Mouse (Mus musculus) embryonic facial prominence, embryonic 11.5 days (tissue): Measurements from ENCODE around the gene Mbnl2. TPM values are rescaled to one million over a fixed set of nuclear protein-coding genes. Genes with fewer than 3 reads are reported as not detected.

Experiments
- ATAC-seq: fragments of 200-750 bp; cut with Nextera tagmentation; replicated peaks from 2 replicates; pipeline ENCODE4 v1.8.0; 2017; ENCODE audit warnings: low read depth; ENCODE audit not compliant: insufficient number of reproducible peaks, low FRiP score, low TSS enrichment
- DNase-seq: peaks from one replicate; pipeline ENCODE4 v3.0.0-alpha.2; 2015; ENCODE audit warnings: low spot score
- H3K27ac ChIP-seq: fragments of 300-500 bp; sonication (generic); replicated peaks from 2 replicates; pipeline ENCODE4 v1.5.1; 2014; ENCODE audit warnings: mild to moderate bottlenecking, low read depth, low read length, control low read depth
- H3K27me3 ChIP-seq: fragments of 300-500 bp; sonication (generic); 2 replicates; pipeline ENCODE4 v1.6.1; 2014; ENCODE audit warnings: mild to moderate bottlenecking, low read length, moderate library complexity, mixed read lengths; ENCODE audit not compliant: control insufficient read depth, insufficient read depth
- H3K36me3 ChIP-seq: fragments of 300-500 bp; sonication (generic); replicated peaks from 2 replicates; pipeline ENCODE4 v1.6.1; 2014; ENCODE audit warnings: low read depth, mild to moderate bottlenecking, low read length, moderate library complexity, mixed read lengths; ENCODE audit not compliant: control insufficient read depth, insufficient read depth
- H3K4me1 ChIP-seq: fragments of 300-500 bp; sonication (generic); 2 replicates; pipeline ENCODE4 v1.6.1; 2014; ENCODE audit warnings: low read length, mixed read lengths; ENCODE audit not compliant: control insufficient read depth, insufficient read depth
- H3K4me2 ChIP-seq: fragments of 300-500 bp; sonication (generic); 2 replicates; pipeline ENCODE4 v1.6.1; 2014; ENCODE audit warnings: low read depth, mild to moderate bottlenecking, control low read depth, low read length, moderate library complexity
- H3K4me3 ChIP-seq: fragments of 300-500 bp; sonication (generic); 2 replicates; pipeline ENCODE4 v1.5.1; 2014; ENCODE audit warnings: low read depth, low read length, control low read depth
- H3K9ac ChIP-seq: fragments of 300-500 bp; sonication (generic); replicated peaks from 2 replicates; pipeline ENCODE4 v1.6.1; 2014; ENCODE audit warnings: mild to moderate bottlenecking, control low read depth, low read length
- H3K9me3 ChIP-seq: fragments of 300-500 bp; sonication (generic); replicated peaks from 2 replicates; pipeline ENCODE4 v1.6.1; 2016; ENCODE audit warnings: mild to moderate bottlenecking, low read length, inconsistent platforms, mixed read lengths; ENCODE audit not compliant: control insufficient read depth
- whole genome bisulfite sequencing: fragments of 180-500 bp; shearing (Covaris S2); extraction: QIAGEN DNeasy Blood & Tissue Kit; methylation state at CpG from one replicate; pipeline ENCODE4 v1.1.7; 2014; 5-methylcytosine and 5-hydroxymethylcytosine counted together
- polyA plus RNA-seq: library from polyadenylated mRNA; unstranded; fragments of >200 nt; fragmentation: Nextera tagmentation; extraction: Ambion mirVana; gene quantifications from 2 replicates; pipeline ENCODE4 v1.2.1, GENCODE M21; 2014

Gene Mbnl2
- polyA plus RNA-seq, 1 experiment from 2014 or later: 76.0 TPM

GRCm38 (mm10) chr14:120391701-120392100 lies 116.2 kb downstream of the Mbnl2 start:
- Histone ChIP-seq H3K9me3 (no peaks in the 10 kb centered on the region), H3K27me3 (no peaks in the 10 kb centered on the region), H3K4me1 (peaks cover 5% of the 10 kb centered on the region; the same call in 1 of the 2 replicates), H3K27ac (no peak overlapping the region), H3K4me2 (no peak overlapping the region), H3K9ac (no peak overlapping the region), H3K4me3 (no peak overlapping the region), H3K36me3 (peaks cover 8% of the 10 kb centered on the region)
- no peak for ATAC-seq
- WGBS: 91% methylated on average over 10 of the region's 10 CpGs
- DNase-seq: no peak

- Histone ChIP-seq H3K9me3 (no peaks in the 10 kb centered on the region), H3K27ac (no peak overlapping the region), H3K36me3 (peaks cover 8% of the 10 kb centered on the region), H3K27me3 (no peaks in the 10 kb centered on the region), H3K4me3 (no peak overlapping the region), H3K4me1 (peaks cover 5% of the 10 kb centered on the region; the same call in 1 of the 2 replicates), H3K4me2 (no peak overlapping the region), H3K9ac (no peak overlapping the region)
- 92% methylated on average over 9 of the region's 9 CpGs for WGBS
- no peak for ATAC-seq
- DNase-seq: no peak
These were observed 117.0 kb downstream of the Mbnl2 start for GRCm38 (mm10) chr14:120392441-120392840.

- Histone ChIP-seq H3K27ac (no peak overlapping the region), H3K4me2 (no peak overlapping the region), H3K27me3 (no peaks in the 10 kb centered on the region), H3K36me3 (peaks cover 8% of the 10 kb centered on the region), H3K4me1 (peaks cover 5% of the 10 kb centered on the region; the same call in 1 of the 2 replicates), H3K4me3 (no peak overlapping the region), H3K9ac (no peak overlapping the region), H3K9me3 (no peaks in the 10 kb centered on the region)
- ATAC-seq (no peak), DNase-seq (no peak)
- WGBS: 88% methylated on average over 8 of the region's 8 CpGs
These were observed 118.0 kb downstream of the Mbnl2 start for GRCm38 (mm10) chr14:120393441-120393840.

- H3K4me3 ChIP-seq: no peak overlapping the region
- no peak overlapping the region for H3K4me2 ChIP-seq
- no peaks in the 10 kb centered on the region for H3K9me3 ChIP-seq
- 0 out of 2 replicates have a peak, but pooled peaks cover 1% of the 10 kb centered on the region for H3K4me1 ChIP-seq
- H3K9ac ChIP-seq: no peak overlapping the region
- no peak for DNase-seq
- 89% methylated on average over 3 of the region's 3 CpGs for WGBS
- no peak for ATAC-seq
- H3K36me3 ChIP-seq: peaks cover 8% of the 10 kb centered on the region
- no peaks in the 10 kb centered on the region for H3K27me3 ChIP-seq
- no peak overlapping the region for H3K27ac ChIP-seq
These were observed 118.7 kb downstream of the Mbnl2 start for GRCm38 (mm10) chr14:120394216-120394615.

GRCm38 (mm10) chr14:120394827-120395226 lies 119.4 kb downstream of the Mbnl2 start:
- Histone ChIP-seq H3K27me3 (no peaks in the 10 kb centered on the region), H3K36me3 (peaks cover 7% of the 10 kb centered on the region), H3K9ac (no peak overlapping the region), H3K4me3 (no peak overlapping the region), H3K27ac (no peak overlapping the region), H3K9me3 (no peaks in the 10 kb centered on the region), H3K4me1 (no peaks in the 10 kb centered on the region), H3K4me2 (no peak overlapping the region)
- no peak for DNase-seq
- ATAC-seq: no peak
- 88% methylated on average over 3 of the region's 3 CpGs for WGBS

GRCm38 (mm10) chr14:120395501-120395900 lies 120.0 kb downstream of the Mbnl2 start:
- WGBS: 77% methylated on average over 9 of the region's 9 CpGs
- H3K27ac ChIP-seq: no peak overlapping the region
- no peak overlapping the region for H3K4me2 ChIP-seq
- H3K27me3 ChIP-seq: no peaks in the 10 kb centered on the region
- no peaks in the 10 kb centered on the region for H3K9me3 ChIP-seq
- no peaks in the 10 kb centered on the region for H3K4me1 ChIP-seq
- ATAC-seq (no peak), DNase-seq (no peak)
- no peak overlapping the region for H3K9ac ChIP-seq
- H3K36me3 ChIP-seq: peaks cover under 1% of the 10 kb centered on the region
- no peak overlapping the region for H3K4me3 ChIP-seq

- H3K9ac ChIP-seq: no peak overlapping the region
- no peak overlapping the region for H3K27ac ChIP-seq
- DNase-seq (peak; percentile 86), ATAC-seq (peak; percentile 85)
- H3K4me3 ChIP-seq: no peak overlapping the region
- H3K4me1 ChIP-seq: no peaks in the 10 kb centered on the region
- no peaks in the 10 kb centered on the region for H3K27me3 ChIP-seq
- no peaks in the 10 kb centered on the region; the same call in 1 of the 2 replicates for H3K36me3 ChIP-seq
- H3K9me3 ChIP-seq: no peaks in the 10 kb centered on the region
- WGBS: 45% methylated on average over 10 of the region's 10 CpGs
- H3K4me2 ChIP-seq: no peak overlapping the region
These were observed 122.6 kb downstream of the Mbnl2 start for GRCm38 (mm10) chr14:120397871-120398647.

GRCm38 (mm10) chr14:120399614-120400013 lies 124.1 kb downstream of the Mbnl2 start:
- WGBS: 90% methylated on average over 6 of the region's 6 CpGs
- Histone ChIP-seq H3K9me3 (no peaks in the 10 kb centered on the region), H3K4me1 (no peaks in the 10 kb centered on the region), H3K27ac (no peak overlapping the region), H3K4me3 (no peak overlapping the region), H3K36me3 (no peaks in the 10 kb centered on the region; the same call in 1 of the 2 replicates), H3K9ac (no peak overlapping the region), H3K4me2 (no peak overlapping the region), H3K27me3 (no peaks in the 10 kb centered on the region)
- DNase-seq (no peak), ATAC-seq (no peak)
